Mouse (Mus musculus): ENCODE data around the gene Ttc39d. TPM values are rescaled to one million over a fixed set of nuclear protein-coding genes. Genes with fewer than 3 reads are reported as not detected.

Gene Ttc39d
- total RNA-seq (2023), result not detected in 2 replicates

GRCm38 (mm10) chr17:80206671-80207581, at the start of gene Ttc39d, which contains the start of gene Srsf7:
Gene Ttc39d, plus strand, starts transcription at chr17:80207460.
Gene Srsf7, minus strand, starts transcription at chr17:80207307.

GRCm38 (mm10) chr17:80224326-80225116, 17.3 kb downstream of the Ttc39d start, which contains the start of gene Gemin6:
Gene Gemin6, plus strand, starts transcription at chr17:80224441.

Other genes starting within 250 kb of the Ttc39d start
- 84.6 and 112 TPM in 2 replicates for gene Hnrnpll, start 145.1 kb upstream of the Ttc39d start, total RNA-seq (2023)
- gene Galm, start 80.0 kb upstream of the Ttc39d start, total RNA-seq (2023), result 10.0 and 10.6 TPM in 2 replicates
- 150 and 188 TPM in 2 replicates for gene Srsf7, start 153 bp upstream of the Ttc39d start, total RNA-seq (2023)
- gene Gemin6, start 17.0 kb downstream of the Ttc39d start, total RNA-seq (2023), result 1.5 and 2.2 TPM in 2 replicates
- 1.3 and 1.6 TPM in 2 replicates for gene Morn2, start 82.7 kb downstream of the Ttc39d start, total RNA-seq (2023)
- gene Dhx57, start 83.0 kb downstream of the Ttc39d start, total RNA-seq (2023), result 9.0 and 9.9 TPM in 2 replicates
- not detected in 2 replicates for gene Arhgef33, start 99.9 kb downstream of the Ttc39d start, total RNA-seq (2023)
- not detected in 2 replicates for gene Gm10190, start 166.1 kb downstream of the Ttc39d start, total RNA-seq (2023)